Mouse (Mus musculus) gastrocnemius, postnatal 4 days (tissue): Measurements from ENCODE around the gene Krt35. TPM values are rescaled to one million over a fixed set of nuclear protein-coding genes. Genes with fewer than 3 reads are reported as not detected.

Experiments used
- DNase-seq, 2 experiments: peaks; one replicate each; pipeline ENCODE4 v3.0.0; 2021 to 2022; ENCODE audit warnings: low spot score in 2 of 2, mixed read lengths in 2 of 2
- long read RNA-seq, 2 experiments: library from polyadenylated mRNA; stranded (forward); transcript quantifications; one replicate each; pipeline ENCODE4 v2.0.0; 2021
- total RNA-seq, 2 experiments: library from RNA; stranded (reverse); gene quantifications; 2 replicates each; pipeline ENCODE4 v1.2.3; 2021

Gene Krt35
- under 1 TPM; 0.15 to 0.31 TPM for total RNA-seq
- long read RNA-seq, experiment 1, transcript Krt35-201 (7 exons, 1,722 nt) = major isoform, 22 of 26 reads
- long read RNA-seq, experiment 1, partial matches to known transcripts = 1 of 26 reads
- long read RNA-seq, experiment 1, other reads (novel, unspliced or antisense) = 3 of 26 reads
- long read RNA-seq, experiment 2 = 0 reads

DNA sequence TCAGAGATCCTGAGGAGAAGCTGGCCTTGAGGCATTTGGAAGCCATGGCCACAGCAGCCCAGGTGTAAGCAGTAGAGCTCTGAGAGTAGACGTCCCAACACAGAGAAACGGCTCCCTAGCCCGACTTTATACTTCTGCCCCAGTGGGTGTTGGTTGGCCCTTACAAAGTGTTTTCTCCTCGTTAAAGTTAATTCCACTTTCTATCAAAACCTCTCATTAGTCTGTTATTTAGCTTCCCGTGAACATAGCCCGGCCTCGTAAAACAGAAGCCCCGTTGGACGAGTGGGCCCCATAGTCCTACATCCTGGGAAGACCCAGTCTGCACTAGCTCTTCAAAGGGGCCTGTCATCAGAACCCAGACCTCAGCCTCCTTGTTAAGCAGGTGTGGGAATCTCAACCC is at the start of gene Krt35:
Krt35 (minus strand) TSS at position 101 of the 400 bp plus-strand sequence.
- DNase-seq = no peak

DNA sequence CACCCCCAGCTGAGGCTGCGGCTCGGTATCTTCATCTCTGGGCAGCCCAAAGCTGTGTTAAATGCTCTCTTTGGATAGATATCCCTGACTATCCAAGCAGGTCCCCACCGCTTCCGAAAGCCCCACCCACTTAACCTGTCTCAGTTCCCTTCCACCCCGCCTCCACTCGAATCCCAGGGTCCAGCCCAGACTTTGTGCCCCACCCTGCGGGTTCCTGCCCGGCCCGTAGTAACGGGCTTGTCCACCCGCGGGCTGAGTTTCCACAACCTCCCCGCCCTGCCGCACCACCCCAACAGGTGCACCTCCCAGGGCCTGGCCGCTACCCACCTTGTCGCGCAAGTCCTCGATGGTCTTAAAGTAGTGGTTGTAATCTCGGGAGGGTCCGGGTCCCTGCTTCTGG is 49.1 kb upstream of the Krt35 start:
- no peak for DNase-seq

DNA sequence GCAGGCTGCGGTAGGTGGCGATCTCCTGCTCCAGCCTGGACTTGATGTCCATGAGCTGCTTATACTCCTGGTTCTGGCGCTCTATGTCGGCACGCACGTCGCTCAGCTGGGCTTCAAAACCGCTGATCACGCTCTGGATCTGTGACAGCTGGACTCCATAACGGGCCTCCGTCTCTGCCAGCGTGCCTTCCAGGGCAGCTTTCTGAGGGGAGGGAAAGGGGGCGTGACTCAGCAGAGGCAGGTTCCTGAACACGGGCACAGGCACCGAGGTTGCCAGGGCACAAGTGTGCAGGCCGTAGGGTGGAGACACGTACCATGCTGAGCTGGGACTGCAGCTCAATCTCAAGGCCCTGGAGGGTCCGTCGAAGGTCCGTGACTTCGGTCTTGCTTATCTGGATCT is 44.9 kb upstream of the Krt35 start:
- DNase-seq = no peak

DNA sequence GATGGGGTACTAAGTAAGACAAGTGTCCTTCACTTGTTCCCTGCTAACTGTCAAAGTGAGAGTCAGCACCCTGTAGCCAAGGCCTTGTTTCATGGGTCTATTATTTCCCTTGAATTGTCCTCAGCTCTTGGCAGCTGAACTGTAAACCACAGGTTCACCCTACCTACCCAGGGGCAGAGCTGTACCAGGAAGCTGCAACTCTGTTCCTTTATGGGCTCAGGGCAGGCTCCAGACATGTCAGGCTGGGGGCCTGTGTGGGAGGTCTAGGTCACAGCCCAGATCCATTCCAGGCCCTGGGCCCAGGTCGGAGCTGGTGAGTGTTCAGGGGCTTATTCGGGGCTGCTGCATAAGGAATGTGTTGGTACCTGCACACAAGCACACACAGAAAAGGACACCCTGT is 43.4 kb upstream of the Krt35 start:
- no peak for DNase-seq

DNA sequence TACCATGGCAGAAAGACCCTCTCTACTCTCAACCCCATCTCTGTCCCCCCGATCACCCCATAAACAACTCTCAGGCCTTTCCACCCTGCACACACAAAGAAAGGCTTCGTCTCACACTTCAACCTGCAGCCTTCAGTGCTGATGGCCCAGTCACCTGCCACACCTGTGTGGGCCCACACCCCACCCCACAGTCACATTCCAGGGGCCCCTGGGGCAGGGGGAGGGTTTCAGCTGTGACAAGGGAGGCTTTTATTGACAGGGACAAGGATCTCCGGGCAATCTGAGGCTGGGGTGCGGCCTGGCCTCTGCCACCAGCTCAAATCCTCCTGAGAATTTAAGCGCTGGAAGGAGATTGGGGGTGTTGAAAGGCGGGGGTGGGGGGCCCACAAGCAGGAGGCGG is 42.8 kb upstream of the Krt35 start:
- DNase-seq = no peak

DNA sequence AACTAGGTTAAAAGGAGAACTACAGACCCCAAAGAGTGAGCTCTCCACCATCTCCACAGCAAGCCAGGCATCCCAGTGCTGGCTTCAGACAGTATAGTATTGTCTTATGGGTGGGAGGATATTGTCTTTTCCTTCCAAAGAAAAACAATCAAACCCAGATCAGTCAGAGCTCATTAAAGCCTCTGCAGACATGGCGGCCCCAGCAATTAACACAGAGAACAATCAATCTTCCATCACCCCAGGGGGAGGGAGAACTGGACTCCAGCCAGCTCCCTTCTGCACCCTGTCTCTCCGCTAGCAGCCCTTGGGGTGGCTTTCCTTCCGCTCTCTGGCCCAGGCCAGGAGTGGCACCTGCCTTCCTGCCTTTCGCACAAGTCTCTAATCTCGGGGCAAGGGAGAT is 41.7 kb upstream of the Krt35 start:
- no peak for DNase-seq

DNA sequence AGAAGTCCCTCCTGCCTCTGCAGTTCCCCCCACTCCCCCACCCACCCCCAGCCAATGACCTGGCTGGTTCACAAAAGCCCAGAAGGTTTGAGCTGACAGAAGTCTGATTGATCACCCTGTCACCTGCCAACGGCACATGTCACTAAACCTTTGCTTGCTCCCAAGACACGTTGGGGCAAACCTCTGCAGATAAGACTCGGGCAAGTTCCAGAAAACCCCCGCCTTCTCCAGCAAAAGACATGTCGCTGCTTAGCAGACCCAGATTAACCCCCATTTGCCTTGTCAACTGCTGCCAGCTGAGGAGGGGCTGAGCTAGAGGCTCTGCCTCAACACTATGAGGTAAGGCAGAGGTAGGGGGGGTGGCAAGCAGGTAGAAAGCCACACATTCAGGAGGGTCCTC is 40.5 kb upstream of the Krt35 start:
- no peak for DNase-seq

DNA sequence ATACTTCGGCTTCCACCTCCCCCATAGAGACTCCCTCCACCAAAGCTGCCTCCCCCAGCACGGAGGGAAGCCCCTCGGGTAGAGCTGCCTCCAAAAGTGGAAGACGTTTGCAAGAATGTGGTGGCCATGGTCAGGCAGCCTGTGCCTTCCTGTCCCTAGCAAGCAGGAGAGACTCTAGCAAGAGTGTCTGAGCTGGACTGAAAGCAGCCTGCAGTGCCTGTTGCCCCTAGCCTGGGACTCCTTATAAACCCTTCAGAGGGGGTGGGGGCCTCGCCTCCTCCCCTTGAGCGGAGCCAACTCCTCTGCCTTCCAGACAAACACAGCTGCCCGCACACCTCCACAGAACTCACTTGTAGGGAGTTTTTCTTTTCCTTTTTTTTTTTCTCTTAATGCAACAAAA is 39.7 kb upstream of the Krt35 start, which contains the start of gene Krt15:
Krt15 (minus strand) TSS at position 198 of the 400 bp plus-strand sequence.
- no peak for DNase-seq

DNA sequence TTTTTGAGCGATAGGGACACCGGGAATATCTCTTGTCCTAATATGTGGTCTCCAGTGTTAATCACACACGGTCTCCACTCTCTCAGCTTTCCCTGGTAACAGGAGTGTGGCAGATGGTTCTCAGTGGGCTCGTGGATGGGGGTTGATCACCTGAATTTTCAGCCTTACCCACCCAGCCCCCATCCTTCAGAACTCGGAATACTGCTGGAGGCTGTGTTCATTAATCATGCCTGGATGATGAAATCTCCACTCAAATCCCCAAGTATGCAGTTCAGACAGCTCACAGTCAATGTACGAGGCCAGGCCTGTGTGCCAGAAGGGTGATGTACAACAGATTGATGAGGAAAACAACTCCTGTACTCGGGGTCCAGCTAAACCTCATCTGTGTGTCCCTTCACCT is 28.9 kb upstream of the Krt35 start:
- DNase-seq = no peak

DNA sequence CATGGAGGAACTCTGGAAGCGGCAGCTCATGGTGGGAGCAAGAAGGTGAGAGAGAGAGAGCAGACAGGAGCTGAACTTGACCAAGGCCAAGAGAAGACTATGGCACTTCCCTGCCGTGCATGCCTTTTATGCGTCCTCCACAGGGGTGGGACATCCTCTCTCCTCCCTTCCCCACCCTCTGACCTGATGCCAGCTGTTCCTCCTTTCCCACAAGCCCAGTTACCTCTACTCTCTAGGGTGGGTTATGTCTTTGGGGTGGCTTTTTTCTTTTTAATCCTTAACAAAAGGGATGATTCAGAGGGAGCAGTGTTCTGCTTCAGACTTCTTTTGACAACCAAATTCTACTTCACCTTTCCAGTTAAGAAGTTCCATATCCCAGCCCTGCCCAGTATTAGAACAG is 25.4 kb upstream of the Krt35 start, which contains the start of gene Krt13:
Krt13 (minus strand) TSS at position 101 of the 400 bp plus-strand sequence.
- no peak for DNase-seq

DNA sequence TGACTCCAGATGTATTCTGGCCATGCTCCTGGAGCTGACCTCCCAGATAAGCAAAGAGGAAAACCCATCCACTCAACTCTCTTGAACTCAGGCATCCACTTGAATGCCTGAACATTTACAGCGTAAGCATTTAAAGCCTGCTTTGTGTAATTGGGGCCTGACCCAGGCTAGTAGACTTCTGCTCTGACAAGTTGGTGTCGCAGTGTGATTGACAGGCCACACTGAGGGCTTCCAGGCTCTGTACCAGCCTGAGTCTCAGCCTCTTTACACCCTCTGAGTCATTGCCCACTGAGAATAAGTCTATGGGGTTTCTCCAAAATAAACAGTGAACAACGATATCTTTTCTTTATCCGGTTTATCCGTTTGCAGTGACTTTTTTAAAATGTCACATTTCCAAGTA is 24.3 kb upstream of the Krt35 start:
- no peak for DNase-seq

DNA sequence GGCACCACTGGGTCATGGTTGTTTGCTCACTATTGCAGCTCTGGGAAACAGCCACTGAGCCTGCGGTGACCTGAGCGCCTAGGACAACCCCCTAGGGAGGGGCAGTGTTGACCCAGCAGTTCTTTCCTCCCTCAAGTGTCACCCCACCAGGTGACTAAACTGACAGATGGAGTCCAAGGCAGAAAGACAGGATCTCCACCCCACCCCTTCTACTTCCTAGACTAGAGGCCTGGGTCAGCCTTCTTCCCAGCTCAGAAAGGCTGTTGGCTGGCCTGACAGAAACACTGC is 17.6 kb upstream of the Krt35 start:
- DNase-seq = no peak

DNA sequence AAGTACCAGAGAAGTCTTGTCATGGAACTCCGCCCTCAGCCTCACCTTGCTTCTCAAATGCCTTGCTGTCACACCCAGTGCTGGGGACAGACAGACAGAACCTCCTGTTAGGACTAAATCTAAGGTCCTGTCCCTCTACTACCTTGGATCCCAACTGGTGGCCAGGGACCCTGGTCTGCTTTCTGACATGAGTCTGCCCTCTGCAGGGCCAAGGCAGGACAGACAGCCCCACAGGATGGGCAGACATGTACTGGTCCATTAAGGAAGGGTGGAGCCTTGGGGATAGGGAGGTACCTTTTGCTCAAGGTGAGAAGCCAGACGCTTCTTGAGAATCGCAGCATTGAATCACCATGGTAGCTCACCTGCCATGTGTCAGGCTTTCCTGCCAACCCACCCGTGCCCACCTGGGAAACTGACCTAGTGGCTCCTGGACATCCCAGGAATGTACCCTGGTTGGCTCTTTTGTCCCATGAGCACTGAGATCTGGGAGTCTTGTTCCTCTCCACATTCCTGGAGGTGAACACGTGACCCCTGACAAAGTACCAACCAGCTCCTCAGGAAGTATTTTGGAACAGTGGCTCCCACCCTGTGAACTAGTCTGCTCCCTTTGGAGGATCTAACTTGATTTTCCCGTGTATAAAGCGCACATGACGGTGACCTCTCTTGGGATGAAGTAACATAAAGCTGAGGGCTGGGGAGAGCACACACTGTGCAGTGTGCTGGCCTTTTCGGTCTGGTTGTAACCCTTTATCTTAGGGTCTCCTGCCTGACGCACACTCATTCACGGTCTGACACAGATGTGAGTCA is 17.1 kb upstream of the Krt35 start:
- no peak for DNase-seq

DNA sequence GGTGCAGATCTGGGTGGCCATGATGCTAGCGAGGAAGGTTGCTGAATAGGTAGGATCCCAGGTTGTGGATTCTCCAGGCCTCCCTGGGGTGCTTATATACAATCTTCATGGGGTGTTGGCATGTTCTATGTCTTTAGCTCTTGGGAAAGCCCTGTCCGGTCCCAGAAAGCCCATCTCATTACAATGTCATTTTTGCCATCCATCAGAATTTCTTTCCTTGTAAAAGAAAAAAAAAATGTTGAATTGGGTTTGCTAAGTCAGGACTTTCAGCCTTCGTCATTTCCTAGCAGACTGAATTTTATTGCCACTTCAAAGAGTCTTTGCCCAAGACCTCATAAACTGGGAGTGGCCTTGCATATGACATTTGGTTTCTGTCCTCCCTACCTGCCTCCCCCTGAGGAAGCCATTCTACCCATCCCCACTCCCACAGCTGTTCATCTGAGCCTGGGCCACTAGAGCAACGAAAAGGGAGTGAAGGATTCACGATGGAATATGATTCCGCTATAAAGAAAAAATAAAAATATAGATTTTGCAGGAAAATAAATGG is 9.6 kb upstream of the Krt35 start, which contains the start of gene Krt36:
Krt36 (minus strand) TSS at position 51 of the 547 bp plus-strand sequence.
- DNase-seq = no peak

DNA sequence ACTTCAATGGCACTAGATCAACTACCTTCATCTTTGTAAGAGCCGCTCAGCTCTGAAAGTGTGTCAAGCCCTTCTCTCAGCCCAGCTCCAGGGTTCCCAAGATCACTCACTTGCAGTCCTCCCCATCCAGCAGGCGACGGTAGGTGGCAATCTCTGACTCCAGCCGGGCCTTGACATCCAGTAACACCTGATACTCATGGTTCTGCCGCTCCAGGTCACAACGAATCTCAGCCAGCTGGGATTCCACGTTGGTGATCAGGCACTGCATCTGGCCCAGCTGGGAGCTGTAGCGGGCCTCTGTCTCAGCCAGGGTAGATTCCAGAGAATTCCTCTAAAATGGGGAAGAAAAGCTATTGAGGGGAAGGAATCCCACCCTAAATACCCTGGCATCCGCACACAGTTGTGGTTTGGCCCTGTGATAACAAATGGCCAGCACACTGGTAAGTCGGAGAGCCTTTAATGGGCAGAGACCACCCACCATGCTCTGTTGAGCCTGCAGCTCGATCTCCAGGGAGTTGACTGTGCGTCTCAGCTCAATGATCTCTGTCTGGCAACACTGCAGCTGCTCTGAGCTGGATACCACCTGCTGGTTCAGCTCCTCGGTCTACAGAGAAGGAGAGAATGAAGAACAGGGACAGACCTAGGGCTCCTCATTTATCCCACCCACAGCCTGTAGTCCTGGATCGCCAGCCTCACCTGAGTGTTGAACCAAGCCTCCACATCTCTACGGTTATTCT is 6.8 kb upstream of the Krt35 start:
- no peak for DNase-seq

DNA sequence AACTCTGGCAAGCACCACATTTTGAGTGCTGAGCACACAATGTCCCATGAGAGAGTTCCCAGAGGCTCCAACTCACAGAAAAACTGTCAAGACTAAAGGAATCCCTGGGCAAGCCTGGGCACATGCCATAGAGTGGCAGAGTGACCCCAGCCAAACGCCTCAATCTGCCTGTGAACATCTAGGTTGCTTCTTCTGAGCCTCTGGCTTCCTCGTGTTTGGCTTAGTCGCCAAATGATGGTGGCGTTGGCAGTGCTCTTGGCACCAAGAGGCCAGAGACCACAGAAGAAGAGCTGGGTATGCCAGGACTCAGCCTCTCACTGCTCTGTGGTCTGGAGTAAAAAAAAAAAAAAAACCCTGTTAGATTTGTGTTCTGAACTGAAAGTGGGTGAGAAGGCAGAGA is 4.3 kb upstream of the Krt35 start:
- DNase-seq = no peak

DNA sequence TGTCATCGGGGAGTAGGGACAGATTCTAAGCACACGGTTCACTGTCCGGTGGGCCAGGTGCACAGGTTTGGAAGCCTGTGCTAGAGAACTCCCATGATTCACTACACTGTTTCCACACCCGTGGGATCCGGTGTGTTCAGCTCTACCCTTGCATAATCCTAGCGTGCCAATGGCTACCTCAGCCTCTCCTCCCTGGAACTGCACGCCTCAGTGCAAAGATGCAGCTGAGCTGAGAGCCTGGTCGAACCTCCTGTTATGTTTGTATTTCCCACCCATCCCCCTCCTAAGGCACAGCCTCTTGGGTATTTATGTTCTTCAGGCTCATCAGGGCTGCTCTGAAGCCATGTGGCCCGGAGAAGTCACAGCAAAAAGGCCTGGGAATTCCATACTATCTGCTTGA is 1.8 kb upstream of the Krt35 start:
- DNase-seq = no peak

DNA sequence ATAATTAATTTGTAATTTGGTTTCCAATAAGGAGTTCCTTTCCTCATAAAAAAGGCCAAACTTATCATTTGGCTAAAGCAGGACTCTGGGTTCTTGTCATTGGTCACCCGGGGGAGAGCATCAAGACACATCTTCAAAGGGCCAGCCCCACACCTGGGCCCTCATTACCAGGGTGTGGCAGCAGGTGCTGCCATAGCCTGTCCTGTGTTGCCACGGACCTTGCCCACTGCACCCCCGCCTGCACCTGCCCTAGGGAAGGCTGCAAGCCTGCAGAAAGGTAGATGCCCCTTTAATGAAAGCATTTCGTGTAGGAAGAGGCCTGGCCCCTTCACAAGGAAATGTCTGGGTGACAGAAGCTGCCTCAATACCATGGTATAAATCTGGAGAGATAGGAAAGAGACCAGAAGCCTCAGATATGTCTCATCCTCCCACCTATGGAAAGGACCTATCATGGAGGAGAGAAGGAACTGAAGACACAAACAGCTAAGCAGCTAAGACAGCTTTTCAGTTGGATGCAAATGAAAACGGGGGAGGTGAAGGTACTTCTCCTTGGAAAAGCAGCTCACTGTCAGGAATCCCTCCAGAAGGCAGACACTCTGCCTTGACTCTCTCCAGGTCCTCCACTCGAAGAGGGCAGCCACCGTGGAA is 7.5 kb downstream of the Krt35 start:
- DNase-seq = no peak

DNA sequence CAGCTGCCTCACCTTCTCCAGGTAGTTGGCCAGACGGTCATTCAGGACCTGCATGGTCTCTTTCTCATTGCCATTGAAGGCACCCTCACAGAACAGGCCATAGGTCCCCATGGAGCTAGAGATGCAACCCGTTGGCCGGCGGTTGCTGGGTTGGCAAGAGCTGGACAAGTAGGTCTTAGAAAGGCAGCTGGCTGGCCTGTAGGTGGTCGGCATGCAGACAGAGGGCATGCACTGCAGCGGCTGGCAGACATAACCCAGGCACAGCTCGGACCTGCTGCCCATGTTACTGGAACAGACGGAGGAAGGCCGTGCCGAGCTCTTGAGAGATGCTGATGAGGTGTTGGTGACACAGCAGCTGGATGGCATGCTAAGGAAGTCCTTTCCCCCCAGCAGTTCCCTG is 8.2 kb downstream of the Krt35 start, which contains the start of gene Krt32:
Krt32 (minus strand) TSS at position 366 of the 400 bp plus-strand sequence.
- DNase-seq = no peak

DNA sequence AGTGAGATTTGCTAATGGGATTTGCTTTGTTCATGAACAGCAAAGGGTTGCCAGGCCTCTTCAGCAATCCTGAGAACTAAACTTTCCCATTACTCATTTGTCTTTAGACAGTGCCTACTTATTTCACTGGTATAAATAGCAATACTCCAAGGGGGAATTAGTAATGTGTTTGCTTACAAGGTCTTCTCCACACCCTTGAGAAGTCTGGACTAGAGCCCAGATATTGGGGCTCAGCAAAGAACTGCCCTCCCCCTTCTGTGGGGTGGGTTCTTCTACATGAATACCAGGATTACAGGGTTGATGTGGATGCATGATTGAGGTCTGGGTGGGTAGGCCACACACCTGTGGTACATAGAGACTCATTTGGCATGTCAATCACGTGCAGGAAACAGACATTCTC is 22.2 kb downstream of the Krt35 start:
- DNase-seq = no peak

DNA sequence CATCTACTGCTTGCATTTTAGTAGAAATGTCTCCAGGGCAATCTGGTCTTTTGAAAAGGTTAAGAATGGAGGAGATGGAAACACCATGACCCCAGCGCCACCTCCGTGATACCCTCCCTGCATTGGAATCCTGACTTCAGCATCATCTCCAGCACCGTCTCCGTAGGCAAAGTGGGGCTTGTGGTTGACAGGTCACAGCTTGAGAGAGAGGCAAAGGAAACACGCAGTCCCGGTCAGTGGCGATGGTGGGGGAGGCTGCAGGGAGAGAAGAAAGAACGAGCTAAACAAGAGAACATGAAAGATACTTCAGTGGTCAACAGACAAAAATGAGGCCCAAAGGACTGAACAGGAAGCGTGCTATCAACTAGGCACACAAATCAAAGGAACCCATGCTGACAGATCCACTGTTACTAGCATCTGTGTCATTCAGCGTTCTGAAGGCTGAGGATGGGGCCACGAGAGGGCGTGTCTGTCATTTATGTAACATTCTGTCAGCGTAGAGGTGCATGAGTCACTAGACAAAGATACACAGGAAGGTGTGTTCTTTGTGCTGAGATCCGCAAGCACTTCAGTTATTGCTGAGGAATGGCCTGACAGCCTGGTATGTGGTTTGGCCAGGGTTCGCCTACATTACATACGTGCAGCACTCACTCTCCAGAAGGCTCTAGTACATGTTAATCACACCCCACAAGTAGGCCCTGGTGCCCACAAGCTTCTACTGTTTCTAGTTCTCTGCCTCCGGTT is 28.6 kb downstream of the Krt35 start:
- no peak for DNase-seq
